Mouse (Mus musculus): ENCODE measurements around the gene Adal.
"Not testable (repeated sequence)": the region's sequence is repeated elsewhere in the genome, so short reads cannot be mapped to it uniquely, and the experiment has no call there.

Gene Adal

GRCm38 (mm10) chr2:121140018-121140882 lies at the start of gene Adal, which contains the start of gene Lcmt2:
TSS of gene Adal (plus strand) at chr2:121140428.
TSS of gene Lcmt2 (minus strand) at chr2:121140653.
- peak; percentile 92 for DNase-seq (ENCODE audit: low read depth, low spot score)

DNA sequence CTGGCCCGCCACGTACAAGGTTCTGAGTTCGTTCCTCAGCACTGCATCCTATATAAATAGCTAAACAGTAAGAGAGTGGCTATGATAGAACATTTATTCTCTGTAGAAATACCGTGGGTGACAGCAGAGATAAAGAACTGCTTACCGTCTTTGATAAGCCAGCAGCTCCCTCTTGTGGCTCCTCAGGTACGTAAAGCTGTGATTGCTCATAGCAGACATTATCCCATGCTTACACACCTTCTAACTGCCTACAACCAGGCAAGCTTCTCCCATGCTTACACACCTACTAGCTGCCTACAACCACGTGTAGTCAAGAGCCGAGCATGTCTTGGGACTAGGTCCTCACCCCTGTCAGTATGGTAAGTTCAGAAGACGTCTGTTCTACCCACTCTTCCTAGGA lies 38.2 kb upstream of the Adal start:
- DNase-seq (ENCODE audit: low read depth, low spot score), result peak; percentile 29

DNA sequence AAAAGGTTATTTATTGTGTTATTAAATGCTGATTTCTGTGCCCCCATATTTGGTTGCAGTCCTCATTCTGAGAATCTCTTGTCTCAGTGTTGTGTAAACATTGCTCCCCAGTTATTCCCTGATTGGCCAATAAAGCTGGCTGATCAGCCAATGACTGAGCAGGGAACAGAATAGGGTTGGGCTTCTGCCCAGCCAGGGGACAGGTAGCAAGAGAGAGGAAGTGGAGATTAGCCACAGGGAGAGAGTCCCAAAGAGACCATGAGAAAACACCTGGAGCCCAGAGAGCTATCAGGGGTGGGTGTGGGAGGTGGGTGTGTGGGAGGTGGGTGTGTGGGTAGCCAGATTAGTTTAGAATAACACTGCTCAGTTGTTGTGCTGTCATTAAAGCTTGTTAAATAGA lies 34.3 kb upstream of the Adal start:
- DNase-seq (ENCODE audit: low read depth, low spot score), result no peak

DNA sequence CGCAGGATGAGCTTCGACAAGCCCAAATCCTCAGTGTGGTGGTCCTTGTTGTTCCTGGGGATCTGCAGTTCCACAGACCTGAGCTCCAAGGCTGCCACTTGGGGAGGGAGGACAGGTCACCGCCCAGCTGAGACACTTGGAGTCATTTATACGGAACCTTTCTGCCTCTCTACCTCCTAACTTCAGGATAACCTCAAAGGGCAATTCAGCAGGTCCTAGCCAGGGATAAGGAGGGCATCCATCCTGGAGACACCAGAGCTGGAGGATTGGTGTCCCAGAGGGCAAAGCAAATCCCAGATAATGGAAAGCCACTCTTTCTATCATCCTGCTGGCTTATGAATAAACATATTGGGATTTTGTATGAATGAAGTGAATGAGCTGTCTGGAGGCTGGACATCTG lies 30.5 kb upstream of the Adal start, which contains the start of gene Tgm7:
Tgm7 (minus strand) TSS at position 101 of the 400 bp plus-strand sequence.
- DNase-seq (ENCODE audit: low read depth, low spot score), result no peak

DNA sequence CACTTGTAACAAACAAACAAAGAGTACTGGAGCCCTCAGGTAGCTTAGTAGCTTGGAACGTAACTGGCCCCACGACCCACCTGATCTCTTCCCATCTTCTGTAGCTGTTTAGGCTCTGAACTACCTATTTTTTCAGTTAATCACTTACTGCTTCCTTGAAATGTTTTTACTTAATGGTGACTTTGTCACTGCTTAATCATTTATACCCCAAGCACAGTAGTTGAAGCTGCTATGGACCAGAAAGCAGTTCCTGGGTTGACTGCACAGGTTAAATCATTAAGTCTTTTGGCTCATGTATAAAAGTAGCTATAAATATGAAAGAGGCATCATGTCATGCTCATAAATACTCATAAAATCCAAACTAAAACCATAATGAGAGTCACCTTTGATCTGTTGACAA lies 24.8 kb upstream of the Adal start:
- DNase-seq (ENCODE audit: low read depth, low spot score), result no peak

- no peak for DNase-seq (ENCODE audit: low read depth, low spot score)
Measured at GRCm38 (mm10) chr2:121119260-121119659, 21.0 kb upstream of the Adal start.

GRCm38 (mm10) chr2:121126302-121126701 lies 13.9 kb upstream of the Adal start:
- not testable (repeated sequence) for DNase-seq (ENCODE audit: low read depth, low spot score)

GRCm38 (mm10) chr2:121127536-121127935 lies 12.7 kb upstream of the Adal start:
- no peak for DNase-seq (ENCODE audit: low read depth, low spot score)

GRCm38 (mm10) chr2:121128865-121129620 lies 11.2 kb upstream of the Adal start:
- no peak for DNase-seq (ENCODE audit: low read depth, low spot score)

DNA sequence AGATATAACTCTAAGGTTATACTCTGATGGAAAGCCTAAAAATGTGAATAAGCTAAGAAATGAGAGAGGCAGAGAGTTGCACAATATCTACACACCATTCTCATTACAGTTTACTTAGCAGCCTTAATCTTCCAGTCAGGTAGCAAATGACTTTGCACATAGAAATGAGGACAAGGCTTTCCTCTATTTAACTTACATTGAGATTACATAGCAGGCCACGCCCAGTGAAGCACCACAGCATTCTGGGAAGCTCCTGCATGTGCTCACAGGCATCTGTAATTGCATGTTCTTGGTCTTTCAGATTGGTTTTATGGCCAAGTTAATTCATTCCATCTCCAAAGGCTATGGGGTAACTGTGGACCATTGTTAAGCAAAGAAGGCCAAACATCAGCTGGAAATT lies 7.4 kb upstream of the Adal start:
- DNase-seq (ENCODE audit: low read depth, low spot score), result no peak

- DNase-seq (ENCODE audit: low read depth, low spot score), result no peak
Measured at GRCm38 (mm10) chr2:121137371-121137770, 2.9 kb upstream of the Adal start.

DNA sequence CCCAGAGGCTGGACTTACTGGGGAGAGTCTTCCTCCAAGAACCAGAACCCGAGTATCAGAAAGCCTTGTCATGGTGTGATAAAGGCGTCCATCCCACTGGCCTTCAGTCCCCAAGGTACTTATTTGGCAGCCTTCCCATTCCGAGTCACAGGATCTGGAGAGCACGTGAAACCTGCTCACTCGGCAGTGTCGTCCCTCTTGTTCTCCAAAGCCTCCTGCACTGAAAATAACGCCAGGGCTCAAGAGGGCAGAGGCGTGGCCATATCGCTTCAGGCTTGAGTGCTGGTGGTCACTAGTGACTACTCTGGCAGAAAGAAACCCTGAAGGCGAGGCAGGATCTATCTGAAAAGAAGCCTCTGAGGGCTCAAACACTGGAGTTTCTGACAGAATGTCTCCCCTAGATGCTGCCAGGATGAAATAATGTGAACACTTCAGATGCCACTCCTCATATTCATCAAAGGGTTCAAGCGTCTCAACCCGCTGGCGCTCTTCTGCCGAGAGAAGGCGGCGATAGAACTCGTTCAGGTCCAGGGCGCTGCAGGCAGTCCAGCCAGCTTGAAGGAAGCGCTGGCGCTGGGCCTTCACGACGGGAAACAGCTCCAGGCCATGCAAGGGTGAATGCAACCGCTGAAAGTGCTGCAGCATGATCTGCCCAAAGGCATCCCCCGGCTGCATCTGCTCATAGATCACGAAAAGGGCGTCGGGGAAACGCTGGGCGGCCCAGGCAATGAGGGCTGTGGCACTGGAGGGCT lies 786 bp upstream of the Adal start:
- DNase-seq (ENCODE audit: low read depth, low spot score), result peak; percentile 40

DNA sequence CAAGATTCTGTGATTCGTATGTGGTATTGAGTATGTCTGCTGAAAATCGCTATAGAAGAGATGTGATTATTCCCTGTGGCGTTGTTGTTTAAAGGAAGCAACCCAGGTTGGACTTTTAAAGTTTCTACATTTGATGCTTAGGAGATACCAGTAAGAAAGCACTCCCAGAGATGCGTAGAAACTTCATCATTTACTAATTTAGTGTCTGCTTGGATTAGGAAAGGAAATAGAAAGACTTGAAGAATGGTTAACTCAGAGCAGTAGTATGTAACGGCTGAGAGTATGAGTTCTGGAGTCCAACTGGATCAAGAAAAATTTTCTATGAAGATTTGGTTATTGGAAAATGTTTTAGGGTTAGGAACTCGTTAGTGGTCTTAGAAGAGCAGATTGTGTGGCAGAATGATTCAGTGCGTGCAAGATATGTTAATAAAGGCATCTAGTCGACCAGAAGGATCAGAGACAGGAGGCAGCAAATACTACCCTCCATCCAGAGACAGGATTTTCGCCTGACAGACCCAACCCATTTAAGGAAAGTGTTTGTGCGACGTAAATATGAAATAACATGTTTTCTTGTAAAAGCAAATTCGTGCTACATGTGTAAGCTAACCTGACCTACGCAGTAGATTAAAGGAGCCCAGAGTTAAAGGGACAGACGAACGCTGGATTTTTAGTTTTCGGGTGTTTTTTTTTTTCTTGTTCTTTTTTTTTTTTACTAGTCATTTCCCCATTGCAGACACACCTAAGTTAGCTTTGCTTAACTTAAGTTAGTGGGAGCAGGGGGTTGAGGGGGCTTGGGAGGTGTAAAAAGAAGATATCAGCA lies 1.2 kb downstream of the Adal start:
- DNase-seq (ENCODE audit: low read depth, low spot score), result no peak

DNA sequence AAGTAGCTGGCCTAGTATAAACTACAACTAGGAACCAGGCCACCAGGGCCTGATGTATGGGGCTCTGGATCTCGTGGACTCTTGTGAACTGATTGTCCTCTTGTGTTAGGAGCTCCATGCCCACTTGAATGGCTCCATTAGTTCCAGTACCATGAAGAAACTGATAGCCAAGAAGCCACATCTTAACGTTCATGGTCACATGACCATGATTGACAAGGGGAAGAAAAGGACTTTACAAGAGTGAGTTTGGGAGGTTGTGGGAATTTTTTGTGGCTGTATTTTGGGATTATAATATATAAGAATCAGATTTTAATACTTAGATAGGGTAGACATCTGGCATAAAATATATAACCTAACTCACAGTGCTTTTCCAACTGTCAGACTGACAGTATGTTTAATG lies 2.2 kb downstream of the Adal start:
- DNase-seq (ENCODE audit: low read depth, low spot score), result no peak

- no peak for DNase-seq (ENCODE audit: low read depth, low spot score)
Measured at GRCm38 (mm10) chr2:121149679-121150078, 9.5 kb downstream of the Adal start.

- DNase-seq (ENCODE audit: low read depth, low spot score), result no peak
Measured at GRCm38 (mm10) chr2:121153100-121153499, 12.9 kb downstream of the Adal start.

- no peak for DNase-seq (ENCODE audit: low read depth, low spot score)
Measured at GRCm38 (mm10) chr2:121169173-121169572, 28.9 kb downstream of the Adal start.

GRCm38 (mm10) chr2:121169902-121170301 lies 29.7 kb downstream of the Adal start:
- DNase-seq (ENCODE audit: low read depth, low spot score), result peak; percentile 19

DNA sequence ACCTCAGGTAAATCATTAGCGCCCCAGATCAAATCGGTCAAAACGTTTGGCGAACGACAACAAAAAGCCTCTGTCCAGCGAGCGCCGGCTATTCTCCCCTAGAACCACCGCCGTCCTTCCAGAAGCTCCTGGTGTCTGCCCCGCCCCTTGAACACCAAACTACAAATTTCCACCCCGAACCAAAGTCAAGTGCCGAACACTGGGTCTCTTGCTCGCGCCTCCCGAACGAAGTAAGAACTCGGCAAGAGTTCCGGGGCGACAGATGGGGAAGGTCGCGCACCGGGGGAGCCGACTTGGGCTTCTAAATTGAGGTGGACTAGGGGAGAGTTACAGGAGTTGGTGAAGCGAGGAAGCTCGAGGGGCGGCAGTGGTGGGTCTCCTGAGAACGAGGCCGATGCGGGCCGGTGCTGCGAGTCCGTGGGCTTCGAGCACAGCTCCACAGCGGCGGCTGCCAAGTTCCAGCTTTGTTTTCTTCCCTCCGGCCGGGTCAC lies 30.3 kb downstream of the Adal start, which contains the start of gene Tubgcp4:
Tubgcp4 (plus strand) TSS at position 174 of the 491 bp plus-strand sequence.
- no peak for DNase-seq (ENCODE audit: low read depth, low spot score)

DNA sequence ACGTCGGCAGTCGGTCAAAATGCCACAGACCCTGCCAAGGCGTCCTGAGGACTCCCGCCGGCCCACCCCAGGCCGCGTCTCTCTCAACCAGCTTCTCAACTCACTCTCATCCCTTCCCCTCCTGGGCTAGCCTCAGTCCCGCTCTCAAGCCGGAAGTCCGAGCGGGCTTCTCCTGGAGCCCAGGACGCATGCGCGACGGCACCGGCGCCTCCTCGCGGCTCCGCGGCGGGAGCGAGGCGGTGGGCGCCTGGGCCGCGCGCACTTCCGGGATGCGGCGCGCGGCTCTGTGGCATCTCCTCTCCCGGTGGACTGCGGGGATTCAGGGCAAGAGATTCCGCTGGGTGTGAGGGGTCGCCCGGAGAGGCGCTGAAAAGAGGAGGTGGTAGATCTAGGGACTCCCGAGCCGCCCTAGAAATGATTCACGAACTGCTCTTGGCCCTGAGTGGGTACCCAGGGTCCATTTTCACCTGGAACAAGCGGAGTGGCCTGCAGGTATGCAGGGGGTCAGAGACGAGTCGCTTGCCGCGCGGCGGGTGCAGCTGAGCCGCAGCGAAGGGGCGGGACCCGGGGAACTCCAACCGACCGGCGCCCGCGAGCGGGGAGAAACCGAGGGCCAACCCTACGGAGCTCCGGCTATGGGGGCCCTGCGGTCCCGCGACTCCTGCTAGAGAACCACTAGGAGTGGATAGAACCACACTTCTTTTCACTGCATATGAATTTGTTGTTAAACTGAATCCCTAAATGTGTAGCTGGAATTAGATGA lies 30.9 kb downstream of the Adal start, which contains the start of gene Zscan29:
Zscan29 (minus strand) TSS at position 146 of the 763 bp plus-strand sequence.
- peak; percentile 85 for DNase-seq (ENCODE audit: low read depth, low spot score)

Measured in skeletal muscle tissue, adult 2 months (tissue).